Mouse (Mus musculus): Measurements from ENCODE around the gene Jdp2. TPM values are rescaled to one million over a fixed set of nuclear protein-coding genes. Genes with fewer than 3 reads are reported as not detected.

Jdp2 gene
- total RNA-seq, 2 experiments from 2014 or later: 74.8 to 77.6 TPM

DNA sequence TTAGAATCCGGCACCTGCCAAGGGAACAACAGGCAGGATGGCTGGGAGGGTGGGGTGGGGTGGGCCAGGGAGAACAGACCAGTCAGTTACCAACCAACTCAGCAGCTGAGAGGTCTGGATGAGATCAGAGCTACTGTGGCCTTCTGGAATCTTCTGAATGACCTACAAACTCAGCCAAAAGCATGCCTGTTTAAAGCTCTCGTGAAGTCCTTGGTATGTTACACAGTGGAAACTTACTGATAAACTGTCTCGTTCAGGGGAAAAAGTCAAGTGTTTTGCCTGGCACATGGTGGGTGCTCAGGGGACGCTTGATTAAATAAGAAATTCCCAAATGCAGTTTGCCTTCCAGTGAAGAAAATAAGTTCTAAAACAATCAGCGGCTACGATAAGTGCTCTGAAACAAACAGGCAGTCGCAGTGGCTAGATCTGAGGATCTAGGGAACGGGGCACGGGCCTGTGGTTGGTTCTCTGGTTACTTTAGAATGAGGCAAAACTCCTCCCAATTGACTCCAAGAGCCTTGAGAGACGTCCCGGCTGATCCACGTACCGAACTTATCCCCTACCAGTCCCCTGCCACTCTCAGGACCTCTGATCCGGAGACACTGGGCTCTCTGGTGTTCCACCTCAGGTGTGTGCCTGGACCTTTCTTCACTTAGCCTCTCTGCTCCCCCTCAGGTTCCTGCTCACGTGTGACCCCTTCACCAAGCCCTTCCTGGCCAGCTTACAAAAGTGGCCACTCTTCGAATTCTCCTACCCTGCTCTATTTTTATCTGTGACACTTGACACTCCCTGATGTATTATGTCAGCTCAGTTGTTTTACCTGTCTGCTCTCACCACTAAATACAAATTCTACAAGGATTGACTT is 85.8 kb downstream of the Jdp2 start:
- no peak for DNase-seq (ENCODE audit: low spot score in 2 of 2)

DNA sequence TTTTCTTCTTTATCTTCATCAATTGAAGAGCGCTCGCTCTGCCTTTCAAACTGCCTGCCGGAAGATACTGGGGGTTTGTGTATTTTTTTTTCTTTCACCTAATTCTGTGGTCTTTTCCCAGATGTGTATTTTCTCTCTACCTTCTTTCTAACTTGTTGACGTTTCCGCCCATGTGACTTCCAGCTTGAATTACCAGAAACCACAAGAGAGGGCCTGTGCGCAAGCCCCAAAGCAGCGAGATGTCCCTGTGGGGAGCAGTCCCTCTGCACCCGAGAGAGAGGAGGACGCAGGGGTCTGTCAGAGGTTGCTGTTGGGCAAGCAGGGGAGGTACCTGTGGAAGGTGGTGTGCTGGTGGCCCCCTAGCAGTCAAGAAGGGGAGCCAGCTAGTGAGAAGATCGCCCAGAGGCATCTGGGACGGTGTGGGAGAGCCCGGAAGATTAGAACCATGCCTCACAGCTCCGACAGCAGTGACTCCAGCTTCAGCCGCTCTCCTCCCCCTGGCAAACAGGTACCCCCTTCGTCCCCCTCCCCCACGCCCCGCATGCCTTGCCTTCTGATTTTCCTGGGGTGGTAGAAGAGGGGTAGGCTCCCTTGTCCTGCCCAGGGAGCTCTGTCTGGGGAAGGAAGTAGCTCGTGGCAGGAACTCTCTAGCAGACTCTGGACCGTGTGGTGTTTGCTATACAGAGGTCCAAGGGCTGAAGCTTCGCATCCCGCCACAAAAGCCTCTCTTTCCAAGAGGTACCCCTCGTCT is 87.8 kb downstream of the Jdp2 start, which contains the start of gene Batf:
Batf (plus strand) TSS at position 204 of the 751 bp plus-strand sequence.
- DNase-seq (ENCODE audit: low spot score in 2 of 2): no peak

DNA sequence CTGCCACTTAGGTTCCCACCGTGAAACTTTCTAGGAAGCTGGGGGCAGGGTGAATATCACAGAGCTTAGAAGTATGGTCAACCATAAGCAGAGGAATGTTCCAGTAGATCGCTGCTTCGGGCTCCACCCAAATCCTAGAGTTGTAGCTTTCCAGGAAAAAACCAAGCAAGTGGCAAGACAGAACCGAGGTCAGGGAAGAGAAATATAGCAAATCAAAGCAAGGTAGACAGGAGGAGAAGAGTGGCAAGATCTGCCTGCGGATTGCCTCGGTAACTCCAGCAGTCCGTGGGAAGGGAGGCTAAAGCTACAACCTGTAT is 88.3 kb downstream of the Jdp2 start:
- no peak for DNase-seq (ENCODE audit: low spot score in 2 of 2)

DNA sequence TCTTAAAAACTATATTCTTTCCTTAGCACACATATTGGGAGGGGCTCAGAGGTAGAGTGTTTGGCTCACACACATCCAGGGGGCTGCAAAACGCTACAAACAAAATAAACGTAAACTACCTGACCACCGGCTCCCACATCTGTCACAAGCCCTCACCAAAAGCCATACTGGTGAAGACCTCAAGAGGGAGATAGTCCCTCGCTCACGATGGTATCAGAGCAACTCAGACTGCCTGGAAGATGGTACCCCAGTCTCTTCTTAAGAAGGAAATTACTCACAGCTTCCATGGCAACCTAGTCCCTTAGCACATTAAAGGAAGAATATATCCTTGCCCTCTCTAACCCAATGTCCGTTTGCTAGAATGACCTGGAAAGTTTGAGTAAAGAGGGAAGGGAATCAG is 89.0 kb downstream of the Jdp2 start:
- no peak for DNase-seq (ENCODE audit: low spot score in 2 of 2)

Other genes with a start within 250 kb of the Jdp2 start
- gene Tmed10, start 224.2 kb upstream of the Jdp2 start, total RNA-seq (2021): 100 to 1,000 TPM; 162 to 165 TPM
- 10 to 100 TPM; 65.4 to 77.2 TPM for gene Fos, start 125.1 kb upstream of the Jdp2 start, total RNA-seq (2021)
- under 1 TPM; 0.40 to 0.73 TPM for gene Batf, start 87.6 kb downstream of the Jdp2 start, total RNA-seq (2021)
- gene Flvcr2, start 147.5 kb downstream of the Jdp2 start, total RNA-seq (2021): 1 to 10 TPM; 1.3 to 2.3 TPM
- 10 to 100 TPM; 52.1 to 53.4 TPM for gene Erg28, start 225.5 kb downstream of the Jdp2 start, total RNA-seq (2021)
- gene Ttll5, start 225.6 kb downstream of the Jdp2 start, total RNA-seq (2021): 10 to 100 TPM; 45.0 to 45.2 TPM